Mouse (Mus musculus): ENCODE measurements around the gene Satb2.

The Satb2 gene

GRCm38 (mm10) chr1:56933821-56934220, 44.6 kb downstream of the Satb2 start:
- ATAC-seq (ENCODE audit: low TSS enrichment), result no peak

GRCm38 (mm10) chr1:56930096-56930495, 48.4 kb downstream of the Satb2 start:
- ATAC-seq (ENCODE audit: low TSS enrichment), result no peak

GRCm38 (mm10) chr1:56928731-56929130, 49.7 kb downstream of the Satb2 start:
- ATAC-seq (ENCODE audit: low TSS enrichment), result peak; percentile 77

DNA sequence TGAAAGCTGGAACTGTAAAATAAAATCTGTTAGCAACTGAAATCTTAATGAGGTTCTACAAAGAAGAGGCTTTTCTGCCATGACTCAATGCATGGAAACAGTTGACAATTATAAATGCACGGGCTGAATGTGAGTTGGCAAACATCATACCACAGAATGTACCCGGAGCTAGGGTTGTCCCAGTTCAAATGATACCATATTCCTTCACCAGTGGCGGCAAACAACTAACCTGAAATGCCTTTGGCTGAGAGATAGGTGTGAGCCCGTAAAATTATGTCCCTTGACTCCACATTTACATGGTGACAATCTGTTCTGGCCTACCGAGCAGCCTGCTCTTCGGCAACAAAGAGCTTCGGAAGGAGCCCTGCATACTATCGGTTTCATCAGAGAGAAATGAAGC, 58.0 kb downstream of the Satb2 start:
- ATAC-seq (ENCODE audit: low TSS enrichment), result peak; percentile 60

DNA sequence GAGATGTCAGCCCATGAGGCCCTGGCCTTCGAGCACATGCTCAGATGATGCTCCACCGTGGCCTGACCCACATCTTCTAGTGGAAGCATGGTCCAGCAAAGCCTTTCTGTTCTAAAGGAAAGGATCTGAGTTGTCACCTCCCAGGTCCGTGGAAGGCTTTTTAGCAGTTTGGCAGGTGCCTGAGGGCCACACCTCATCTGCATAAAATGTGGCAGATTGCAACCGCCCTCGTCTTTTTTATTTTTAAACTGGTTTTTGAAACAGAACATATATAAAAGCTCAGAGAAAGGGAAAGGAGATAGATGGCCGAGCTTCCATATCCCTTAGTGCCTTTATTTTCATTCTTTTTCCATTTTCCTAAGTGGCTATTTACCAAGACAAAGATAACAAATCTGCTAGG, 64.2 kb downstream of the Satb2 start:
- ATAC-seq (ENCODE audit: low TSS enrichment), result peak; percentile 74

DNA sequence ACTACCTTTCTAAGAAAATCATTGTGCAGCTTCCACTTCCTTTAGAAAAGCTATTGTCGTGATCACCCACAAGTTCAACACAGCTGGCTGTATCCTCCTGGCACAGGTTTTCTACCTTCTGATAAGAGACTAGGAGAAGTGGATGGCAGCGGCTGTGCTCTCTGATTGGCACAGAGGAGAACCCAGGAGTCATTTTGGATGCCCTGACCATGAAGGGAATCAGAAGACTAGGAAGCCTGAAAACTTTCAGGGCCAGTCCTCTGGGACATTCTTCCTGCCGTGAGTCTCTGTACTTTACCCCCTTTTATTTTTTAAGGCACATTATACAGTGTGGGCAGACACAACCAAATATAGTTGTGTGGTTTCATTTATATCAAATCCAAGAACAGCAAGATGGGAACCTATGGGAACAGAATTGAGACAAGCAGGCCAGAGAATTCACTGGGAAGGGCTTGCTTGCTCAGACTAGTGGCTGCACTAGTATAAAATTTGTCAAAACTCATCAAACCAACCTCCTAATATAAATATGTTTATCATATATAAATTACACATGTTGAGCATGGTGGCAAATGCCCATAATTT, 77.7 kb downstream of the Satb2 start:
- peak; percentile 66 for ATAC-seq (ENCODE audit: low TSS enrichment)

- ATAC-seq (ENCODE audit: low TSS enrichment), result peak; percentile 56
Measured at GRCm38 (mm10) chr1:56900187-56900586, 78.3 kb downstream of the Satb2 start.

GRCm38 (mm10) chr1:56898606-56899396, 79.6 kb downstream of the Satb2 start:
- no peak for ATAC-seq (ENCODE audit: low TSS enrichment)

DNA sequence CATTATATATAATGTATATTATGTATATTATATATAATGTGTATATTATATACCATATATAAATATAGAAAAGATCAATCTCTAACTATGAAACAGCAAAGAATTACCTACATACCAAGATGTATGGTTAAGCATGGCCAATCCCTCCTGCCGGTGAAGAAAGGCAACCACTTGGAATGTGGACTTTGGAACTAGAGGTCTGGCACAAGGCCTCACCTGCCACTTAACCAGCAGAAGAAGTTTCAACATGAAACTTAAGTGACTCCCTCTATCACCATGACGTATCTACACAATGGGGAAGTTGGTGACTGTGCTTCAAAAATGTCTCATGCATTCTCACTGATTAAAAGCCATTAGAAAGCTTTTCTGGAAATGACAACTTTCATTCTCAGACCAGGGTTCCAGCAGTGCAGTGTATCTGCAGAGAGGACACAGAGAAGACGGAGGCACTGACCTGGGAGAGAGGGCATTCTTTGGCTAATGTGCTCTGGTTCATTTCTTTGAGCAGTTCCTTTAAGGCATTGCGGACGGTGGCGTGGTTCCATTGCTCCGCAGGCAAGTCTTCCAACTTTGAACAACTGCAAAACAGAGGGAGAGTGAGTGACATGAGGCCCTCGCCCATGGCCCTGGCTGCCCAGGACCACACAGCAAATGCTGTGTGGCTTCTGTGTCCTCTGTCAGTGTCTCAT, 80.8 kb downstream of the Satb2 start:
- no peak for ATAC-seq (ENCODE audit: low TSS enrichment)

DNA sequence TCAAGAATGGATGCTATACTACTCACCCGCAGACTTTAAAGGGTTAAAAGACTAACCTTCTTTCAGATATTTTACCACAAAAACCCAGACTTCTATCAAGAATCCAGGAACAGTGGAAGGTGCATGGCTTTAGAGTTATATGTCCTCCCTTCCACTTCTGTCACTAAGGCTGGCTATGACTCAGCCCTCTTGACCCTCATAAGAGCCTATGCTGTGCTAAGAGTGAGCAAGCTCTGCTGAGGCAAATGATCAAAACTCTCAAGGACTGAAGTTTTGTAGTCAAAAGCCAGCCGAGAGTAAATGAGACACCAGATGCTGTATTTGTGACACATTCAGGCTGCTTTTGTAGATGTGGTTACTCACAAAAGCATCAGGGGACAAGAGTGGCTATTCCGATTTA, 81.8 kb downstream of the Satb2 start:
- no peak for ATAC-seq (ENCODE audit: low TSS enrichment)

- peak; percentile 79 for ATAC-seq (ENCODE audit: low TSS enrichment)
Measured at GRCm38 (mm10) chr1:56892766-56893165, 85.7 kb downstream of the Satb2 start.

DNA sequence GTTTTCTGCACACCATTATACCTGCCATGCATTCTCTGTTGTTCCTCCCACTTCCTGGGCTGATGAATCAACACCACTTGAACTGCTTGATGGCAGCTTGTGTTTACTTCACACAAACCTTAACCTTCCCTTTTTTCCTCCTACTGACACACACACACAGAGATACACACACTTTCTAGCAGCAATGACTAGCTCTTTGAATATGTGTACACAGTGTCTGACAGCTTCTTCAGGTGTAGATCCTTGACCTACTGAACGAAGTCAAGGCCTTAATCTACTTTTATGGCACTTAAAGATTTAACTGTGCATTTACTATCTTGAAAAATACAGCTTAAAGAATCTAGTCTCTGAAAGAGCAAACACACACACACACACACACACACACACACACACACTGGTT, 89.5 kb downstream of the Satb2 start:
- ATAC-seq (ENCODE audit: low TSS enrichment), result no peak

GRCm38 (mm10) chr1:56887524-56887923, 90.9 kb downstream of the Satb2 start:
- ATAC-seq (ENCODE audit: low TSS enrichment), result no peak

DNA sequence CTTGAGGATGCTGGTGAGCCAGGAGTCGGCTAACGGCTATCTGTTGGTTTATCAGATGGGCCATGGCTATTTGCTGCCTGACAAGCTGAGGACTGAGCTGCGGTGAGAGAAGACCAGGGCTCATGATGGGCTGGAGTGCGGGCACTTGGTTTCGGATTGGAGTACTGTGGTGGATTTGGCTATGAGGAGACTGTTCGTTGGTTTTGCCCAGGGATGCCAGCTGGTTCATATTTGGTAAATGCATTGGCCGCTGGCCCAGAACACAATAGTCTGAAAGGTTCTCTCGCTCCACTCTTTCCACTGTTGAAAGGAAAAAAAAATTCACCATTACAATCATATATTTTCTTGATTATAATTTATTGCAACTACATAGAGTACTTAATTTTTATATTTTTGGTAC, 107.0 kb downstream of the Satb2 start:
- ATAC-seq (ENCODE audit: low TSS enrichment), result peak; percentile 50

DNA sequence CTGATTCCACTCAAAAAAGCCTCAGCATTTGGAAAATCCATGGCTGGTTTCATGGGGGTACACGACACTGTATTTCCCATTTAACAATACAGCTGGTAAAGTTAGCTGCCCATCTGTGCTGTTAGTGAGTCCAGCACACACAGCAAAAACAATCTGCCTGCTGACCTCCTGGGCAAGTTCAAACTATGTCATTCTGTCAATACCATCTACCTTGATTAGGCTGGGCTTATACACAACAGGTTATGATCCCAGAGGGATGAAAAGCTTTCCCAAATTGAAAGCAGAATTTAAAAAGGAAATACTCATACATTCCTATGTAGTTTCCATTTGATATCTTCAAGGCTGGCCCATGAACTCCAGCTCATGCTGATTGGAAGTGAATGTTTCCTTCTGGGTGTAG, 113.2 kb downstream of the Satb2 start:
- ATAC-seq (ENCODE audit: low TSS enrichment), result no peak

- no peak for ATAC-seq (ENCODE audit: low TSS enrichment)
Measured at GRCm38 (mm10) chr1:56862799-56863198, 115.7 kb downstream of the Satb2 start.

GRCm38 (mm10) chr1:56857202-56857601, 121.2 kb downstream of the Satb2 start:
- 0 out of 2 replicates have a peak, but pooled peaks have one; percentile 13 for ATAC-seq (ENCODE audit: low TSS enrichment)

DNA sequence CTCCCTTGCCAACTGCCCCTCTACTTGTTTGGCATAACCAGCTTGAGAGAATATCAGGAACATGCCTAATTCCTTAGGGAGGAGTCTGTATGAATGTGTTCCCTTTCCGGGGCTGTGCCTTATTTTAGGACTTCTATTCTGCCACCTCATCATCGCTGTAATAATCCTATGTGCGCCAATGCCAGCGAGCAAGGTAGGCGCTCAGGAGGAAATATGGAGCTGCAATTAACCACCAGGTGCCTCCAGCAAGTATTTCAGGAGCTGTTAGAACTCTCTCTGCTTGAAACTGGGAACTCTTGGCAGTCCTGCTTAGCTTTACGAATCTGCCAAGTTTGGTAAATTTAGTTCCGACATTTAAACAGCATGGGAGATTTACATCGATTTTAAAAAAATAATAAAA, 128.0 kb downstream of the Satb2 start:
- ATAC-seq (ENCODE audit: low TSS enrichment), result peak; percentile 62

DNA sequence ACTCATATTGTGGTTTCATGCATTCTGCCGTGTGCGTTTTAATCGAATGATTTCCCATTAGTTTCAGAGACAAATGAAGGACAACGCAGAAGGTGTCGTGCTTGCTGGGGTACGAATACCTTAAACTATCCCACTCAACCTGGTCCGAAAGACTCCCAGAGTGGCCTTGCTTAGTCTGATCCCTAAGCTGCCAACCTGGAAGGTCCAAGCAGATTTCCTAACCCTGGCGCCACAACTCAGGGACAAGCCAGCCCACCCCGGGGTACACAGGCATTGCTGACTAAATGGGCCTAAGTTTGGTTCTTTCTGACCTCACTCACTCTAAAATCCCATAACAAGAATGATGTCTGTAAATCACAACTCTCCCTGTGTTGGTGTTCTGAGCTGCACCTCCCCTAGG, 132.1 kb downstream of the Satb2 start:
- no peak for ATAC-seq (ENCODE audit: low TSS enrichment)

DNA sequence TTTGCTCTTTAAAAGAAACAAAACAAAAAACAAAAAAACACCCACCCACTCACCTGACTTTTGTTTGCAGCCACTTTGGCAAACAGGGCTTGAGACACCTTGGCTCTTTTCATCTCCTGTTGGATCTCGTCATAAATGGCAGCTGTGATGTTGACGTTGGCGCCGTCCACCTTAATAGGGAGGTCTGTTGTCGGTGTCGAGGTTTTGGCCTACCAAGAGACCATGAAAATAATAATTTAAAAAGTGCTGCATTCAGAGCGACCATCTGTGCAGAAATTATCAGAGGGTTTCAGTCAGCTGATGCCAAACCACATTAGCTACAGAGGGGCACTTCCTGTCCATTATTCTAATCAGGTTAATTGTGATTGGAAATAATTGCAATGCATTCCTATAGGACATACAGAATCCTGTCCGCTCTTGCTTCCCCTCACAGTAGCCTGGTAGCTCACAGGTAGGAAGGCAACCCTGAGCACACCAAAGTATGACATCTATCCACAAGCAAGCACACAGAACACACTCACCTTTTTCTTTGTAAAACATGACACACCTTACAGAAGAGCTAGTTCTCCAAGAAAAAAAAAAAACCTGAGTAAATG, 132.8 kb downstream of the Satb2 start:
- ATAC-seq (ENCODE audit: low TSS enrichment), result no peak

DNA sequence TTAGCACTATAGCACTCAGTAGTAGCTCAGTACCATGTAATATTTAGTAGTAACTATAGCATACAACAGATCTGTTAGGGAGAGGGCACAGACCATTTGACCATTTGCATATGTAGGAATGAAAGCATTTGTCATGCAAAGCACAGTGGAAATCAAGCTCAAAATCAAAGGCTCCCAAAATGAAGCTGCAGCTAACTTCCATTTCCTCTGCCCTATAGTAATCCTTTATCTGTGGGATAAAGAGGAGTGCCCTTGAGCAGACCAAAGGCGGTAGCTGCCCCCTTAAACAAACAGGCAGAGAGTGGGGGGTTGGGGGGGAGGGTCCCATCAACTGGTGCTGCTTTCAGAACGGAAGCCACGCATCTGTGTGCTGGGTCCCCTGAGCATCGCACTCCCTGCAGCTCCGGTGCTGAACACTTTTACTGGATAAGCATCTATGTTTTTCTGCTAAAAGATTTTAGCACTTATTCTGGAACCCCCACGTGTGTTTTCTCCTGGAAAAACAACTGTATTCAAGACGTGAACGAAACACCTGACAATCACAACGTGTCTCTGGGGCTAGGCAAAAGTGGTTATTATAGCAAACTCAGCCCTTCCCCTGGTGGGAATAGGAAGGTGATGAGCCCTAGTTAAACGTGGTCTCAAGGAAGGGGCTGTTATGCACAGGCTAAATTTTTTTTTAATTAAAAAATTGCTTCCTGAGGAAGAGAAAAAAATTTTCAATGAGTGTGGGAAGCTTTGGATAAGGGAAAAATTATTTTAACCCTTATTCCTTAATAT, 133.7 kb downstream of the Satb2 start:
- no peak for ATAC-seq (ENCODE audit: low TSS enrichment)

DNA sequence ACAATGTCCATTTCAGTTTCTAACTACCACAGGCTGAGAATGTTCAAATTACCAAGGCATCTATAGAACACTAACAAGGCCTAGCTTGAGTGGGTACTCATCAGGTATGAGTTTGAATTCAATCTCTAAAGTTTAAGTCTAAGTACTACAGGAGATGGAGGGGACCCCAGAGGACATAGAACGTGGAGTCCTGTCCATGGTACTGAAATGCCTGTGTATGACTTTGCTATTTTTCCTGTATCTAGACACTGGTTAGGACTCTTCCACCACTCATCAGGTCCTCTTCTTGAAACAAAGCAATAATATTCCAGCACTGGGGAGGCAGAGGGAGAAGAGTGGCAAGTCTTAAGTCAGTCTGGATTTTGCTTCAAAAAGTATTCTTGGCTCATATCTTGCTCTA, 139.5 kb downstream of the Satb2 start:
- ATAC-seq (ENCODE audit: low TSS enrichment), result no peak
